Mouse (Mus musculus): ENCODE results near the gene Barhl2.

Gene Barhl2

GRCm38 (mm10) chr5:106454411-106455105, 3.4 kb downstream of the Barhl2 start:
- DNase-seq, result no peak

GRCm38 (mm10) chr5:106453886-106454321, 4.1 kb downstream of the Barhl2 start:
- DNase-seq, result no peak

DNA sequence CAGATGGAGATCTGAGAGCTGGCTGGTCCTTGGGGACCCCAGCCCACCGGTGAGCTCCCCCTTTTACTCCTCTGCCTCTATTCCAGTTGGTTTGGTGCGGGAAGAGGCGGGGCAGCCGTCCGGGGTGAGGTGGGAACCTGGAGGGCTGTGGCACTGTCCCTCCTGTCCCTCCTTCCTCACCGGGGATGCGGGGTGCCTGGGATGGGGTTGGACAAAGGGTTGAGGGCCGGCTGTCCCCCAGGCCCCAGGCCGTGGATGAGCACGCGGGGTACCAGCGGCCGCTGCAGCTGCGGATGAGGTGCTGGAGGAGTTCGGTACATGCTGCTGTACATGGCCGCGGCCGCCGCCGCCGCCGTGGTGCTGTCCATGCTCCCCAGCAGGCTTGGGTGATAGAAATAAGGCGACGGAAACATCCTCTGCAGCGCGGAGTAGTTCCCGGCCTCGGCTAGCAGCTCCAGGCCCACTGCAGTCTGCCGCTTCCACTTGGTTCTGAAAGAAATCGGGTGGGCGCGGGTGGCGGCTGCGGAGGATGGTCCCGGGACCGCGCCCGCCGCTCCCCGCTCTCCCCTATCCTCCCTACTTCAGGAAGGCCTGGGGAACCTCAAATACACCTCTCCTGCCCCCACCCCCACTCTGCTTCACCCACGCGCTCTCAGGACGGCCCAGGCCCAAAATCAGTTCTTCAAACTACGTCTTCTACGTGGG, 4.6 kb downstream of the Barhl2 start:
- peak; percentile 39 for DNase-seq

DNA sequence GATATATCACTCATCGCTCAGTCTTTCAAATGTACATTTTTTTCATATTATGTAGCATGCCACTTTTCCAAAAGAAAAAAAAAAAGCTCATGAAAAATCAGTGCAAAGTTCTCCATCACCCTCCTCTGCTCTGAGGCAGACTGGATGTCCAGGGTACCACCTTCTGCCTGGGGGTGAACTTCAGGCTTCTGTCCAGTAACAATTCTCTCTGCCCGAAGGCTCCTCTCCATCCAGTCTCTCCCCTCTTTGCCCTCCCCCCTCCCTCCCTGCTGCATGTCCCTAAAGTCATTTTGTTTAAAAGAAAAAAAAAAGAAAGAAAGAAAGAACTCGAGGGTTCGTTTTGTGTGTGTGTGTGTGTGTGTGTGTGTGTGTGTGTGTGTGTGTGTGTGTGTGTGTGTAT, 5.3 kb downstream of the Barhl2 start:
- no peak for DNase-seq

DNA sequence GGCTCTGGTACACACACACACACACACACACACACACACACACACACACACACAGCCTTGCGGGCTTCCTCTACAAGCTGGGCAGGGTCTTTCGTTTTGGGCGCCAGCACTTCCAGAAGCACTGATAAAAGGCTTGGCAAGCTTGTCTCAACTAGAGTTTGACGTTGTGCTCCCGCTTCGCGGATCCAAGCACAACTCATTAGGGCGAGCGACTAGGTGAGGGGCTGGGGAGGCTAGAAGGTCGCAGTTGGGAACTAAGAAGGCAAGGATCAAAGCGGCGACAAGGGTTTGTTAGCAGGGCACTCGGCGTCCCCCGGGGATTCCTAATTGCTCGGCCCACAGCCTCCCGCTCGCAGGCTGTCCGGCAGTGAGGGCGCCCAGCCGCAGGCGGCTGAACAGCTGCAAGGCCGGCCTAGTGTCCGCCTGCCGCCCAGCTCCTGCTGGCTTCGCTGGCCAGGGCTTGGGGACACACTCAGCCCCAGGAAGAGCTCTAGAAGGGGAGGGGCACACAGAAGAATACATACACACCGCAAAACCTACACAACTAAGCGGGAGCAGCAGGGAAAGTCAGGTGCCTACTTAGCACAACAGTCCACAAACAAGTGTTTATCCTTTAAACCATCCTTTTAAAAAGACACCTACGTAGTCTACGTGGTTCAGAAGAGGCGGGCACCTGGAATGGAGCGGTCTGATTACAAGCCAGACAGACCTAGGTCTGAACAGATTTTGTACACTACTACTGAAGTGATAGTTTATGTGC, 6.1 kb downstream of the Barhl2 start:
- peak; percentile 43 for DNase-seq

GRCm38 (mm10) chr5:106450426-106451160, 7.4 kb downstream of the Barhl2 start:
- DNase-seq, result no peak

- no peak for DNase-seq
These were observed 8.1 kb downstream of the Barhl2 start for GRCm38 (mm10) chr5:106449720-106450425.

DNA sequence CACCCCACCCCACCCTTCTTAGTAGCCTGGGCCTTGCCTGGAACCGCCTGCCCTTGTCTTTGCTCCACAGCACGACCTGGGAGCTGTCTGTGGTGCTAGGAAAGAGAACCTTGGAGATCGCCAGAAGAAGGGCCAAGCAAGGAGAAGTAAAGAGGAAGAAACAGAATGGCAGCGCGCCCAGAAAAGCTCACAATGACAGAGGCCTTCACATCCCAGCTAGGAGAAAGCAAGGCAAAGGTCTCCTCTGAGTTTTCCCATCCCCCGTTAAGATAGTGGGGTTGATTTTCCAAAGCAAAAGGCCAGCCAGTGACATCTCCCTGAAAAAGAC, 9.2 kb downstream of the Barhl2 start:
- DNase-seq, result peak; percentile 55

- DNase-seq, result no peak
These were observed 9.8 kb downstream of the Barhl2 start for GRCm38 (mm10) chr5:106447951-106448797.

DNA sequence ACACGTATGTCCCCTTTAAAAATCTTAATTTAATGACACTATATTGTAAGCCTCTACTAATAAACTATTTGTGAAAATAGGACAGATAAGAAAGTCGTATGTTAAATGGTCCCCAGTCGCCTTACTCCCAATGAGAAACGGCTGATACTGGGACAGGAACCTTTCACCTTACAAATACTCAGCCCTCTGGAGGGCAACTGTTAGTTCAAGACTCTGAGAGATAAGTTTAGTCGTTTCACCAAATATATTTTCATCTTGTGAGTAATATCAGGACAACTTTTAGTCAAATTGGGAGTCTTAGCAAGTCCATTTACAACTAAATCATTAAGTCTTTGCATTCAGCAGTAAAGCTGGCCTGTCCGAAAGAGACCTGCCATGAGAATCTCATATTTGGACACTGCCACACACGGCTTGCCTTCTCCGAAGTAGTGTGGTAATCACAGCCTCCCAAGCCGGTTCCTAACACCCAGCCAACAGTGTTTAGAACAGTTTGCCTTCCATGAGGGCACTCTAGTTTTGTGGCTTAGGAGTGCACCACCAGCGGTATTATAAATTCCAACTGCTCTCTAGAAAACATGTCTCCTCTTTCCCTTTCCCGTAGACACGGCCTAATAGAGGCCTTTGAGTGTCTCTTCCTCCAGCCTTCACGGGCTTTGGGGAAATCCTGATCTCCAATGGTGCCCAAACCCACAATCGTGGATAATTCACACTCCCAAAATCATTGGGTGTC, 10.7 kb downstream of the Barhl2 start:
- DNase-seq, result no peak

DNA sequence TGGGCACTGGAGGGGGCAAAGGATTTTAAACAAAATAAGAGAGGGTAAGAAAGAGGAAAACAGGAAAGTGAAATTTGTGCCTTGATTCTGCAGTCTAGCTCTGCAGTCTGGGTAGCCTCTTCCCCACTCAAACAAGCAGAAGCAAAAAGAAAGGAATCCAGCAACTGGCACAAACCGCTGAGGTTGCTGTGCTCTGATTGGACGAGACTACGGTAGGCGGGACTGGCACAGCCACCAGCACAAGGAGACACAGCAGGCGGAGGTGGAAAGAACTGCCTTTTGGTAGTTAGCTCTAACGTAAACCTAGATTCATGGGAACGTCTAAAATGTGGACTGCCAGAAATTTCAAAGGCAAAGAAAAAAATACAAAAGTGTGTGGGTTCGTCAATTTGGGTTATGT, 11.4 kb downstream of the Barhl2 start:
- no peak for DNase-seq

DNA sequence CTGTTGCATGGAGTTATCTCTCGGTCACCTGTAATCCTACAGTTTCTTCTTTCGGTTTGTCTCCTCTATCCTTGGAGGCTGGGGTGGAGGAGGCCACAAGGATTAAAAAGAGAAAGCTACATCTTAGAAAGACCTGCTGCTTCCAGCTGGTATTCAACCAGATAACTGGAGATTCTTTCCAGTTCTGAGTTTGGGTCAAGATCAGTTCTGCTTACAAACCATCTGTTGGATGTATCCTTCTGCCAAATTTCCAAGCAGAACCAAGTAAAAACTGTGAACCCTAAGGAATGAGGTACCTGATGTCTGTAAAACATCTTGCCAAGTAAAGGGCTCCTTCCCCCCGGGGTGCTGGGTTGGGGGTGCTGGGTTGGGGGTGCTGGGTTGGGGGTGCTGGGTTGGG, 12.3 kb downstream of the Barhl2 start:
- DNase-seq, result no peak

DNA sequence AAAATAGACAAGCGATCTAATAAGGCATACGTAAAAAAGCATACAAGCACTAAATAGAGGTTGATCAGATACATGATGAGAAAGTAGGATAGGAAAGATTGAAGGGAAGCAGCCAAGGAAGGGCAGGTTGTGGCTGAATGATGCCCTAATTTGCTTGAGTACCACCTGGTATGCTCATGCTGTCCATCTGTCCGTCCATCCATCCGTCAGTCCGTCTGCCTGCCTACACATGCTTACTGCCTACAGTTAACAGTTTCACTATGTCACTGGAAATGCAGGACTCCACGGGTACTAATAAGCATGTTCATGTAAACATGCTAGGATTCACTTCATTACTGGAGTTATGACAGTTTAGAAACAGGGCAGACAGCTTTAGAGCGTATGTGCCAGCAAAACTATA, 19.1 kb downstream of the Barhl2 start:
- no peak for DNase-seq

- DNase-seq, result no peak
These were observed 31.9 kb downstream of the Barhl2 start for GRCm38 (mm10) chr5:106426069-106426468.

- no peak for DNase-seq
These were observed 37.1 kb downstream of the Barhl2 start for GRCm38 (mm10) chr5:106420871-106421270.

DNA sequence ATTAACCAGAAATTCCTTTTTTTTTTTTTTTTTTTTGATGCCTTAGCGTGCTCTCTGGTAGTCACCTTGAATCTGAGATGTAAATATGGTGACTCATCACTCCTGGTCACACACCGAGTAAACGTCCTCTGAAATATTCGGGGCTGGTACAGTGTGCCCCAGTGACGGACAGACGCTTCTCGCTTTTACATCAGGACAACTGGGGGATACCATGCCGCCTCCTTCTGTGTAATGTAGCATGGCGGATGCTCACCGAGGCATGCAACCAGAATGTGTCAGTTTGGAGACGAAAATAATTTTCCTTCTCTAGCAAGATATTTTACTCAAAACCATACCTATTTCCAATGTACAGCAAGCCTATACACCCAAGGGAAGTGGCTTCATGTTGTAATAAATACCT, 37.6 kb downstream of the Barhl2 start:
- DNase-seq, result no peak

- peak; percentile 19 for DNase-seq
These were observed 40.8 kb downstream of the Barhl2 start for GRCm38 (mm10) chr5:106417210-106417609.

- DNase-seq, result no peak
These were observed 41.4 kb downstream of the Barhl2 start for GRCm38 (mm10) chr5:106416550-106416949.

GRCm38 (mm10) chr5:106415734-106416133, 42.2 kb downstream of the Barhl2 start:
- DNase-seq, result no peak

DNA sequence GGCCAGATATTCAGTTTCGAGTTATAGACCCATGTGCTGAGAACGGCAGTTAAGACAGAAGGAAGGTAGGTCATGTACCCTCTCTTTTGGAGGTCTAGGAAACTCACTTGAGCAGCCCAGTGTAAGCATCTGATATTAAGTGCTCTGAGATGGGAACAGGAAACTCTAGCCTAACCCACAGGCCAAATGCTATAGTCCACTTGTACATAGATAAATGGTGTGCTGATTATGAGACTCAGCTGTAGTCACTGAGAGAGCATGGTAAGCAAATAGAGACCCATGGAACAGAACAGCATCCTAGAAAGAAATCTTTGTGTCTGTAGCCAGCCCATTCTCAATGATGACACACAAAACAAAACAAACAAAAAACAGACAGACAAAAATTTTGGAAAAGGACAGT, 55.2 kb downstream of the Barhl2 start:
- no peak for DNase-seq
